10 mouse cellular contexts compared by ENCODE assay signal in the genomic region with DNA sequence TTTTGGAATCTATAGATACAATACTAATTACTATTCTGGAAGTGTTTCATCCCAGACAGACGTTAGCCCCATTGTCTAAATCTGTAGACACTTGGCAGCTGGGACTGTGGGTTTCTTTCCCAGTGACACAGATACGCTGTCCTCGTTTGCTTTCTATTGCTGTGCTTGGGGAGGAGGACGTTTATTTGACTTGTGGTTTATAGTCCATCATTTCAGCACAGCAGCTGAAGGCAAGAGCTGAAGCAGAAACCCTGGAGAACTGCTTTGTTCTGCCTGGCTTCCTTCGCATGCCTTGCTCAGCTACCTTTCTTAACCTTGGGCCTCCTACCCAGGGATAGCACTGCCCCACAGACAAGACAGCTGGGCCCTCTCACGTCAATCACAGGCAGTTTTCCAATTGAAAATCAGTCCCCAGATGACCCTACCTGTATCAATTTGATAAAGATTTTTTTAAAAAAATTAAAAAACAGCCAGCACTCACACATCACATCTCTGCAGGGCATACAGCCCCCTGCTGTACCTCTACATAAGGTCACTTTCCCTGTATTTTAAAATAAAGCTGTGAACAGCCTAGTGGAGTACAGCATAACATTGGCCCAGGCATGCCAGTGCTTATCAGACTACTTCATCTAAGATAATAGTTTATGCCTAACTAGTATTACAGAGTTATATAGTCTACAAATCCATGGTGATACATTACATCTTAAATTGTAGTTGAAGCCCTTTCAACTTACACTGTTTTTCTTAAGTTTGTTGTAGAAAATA.
DNase-seq lines count a peak whose midpoint lies in the region; ATAC-seq lines count a peak whose summit lies in the region.
"Had no signal": no experiment of that assay in that cellular context is flagged by ENCODE, and none has a peak within 500 bp of the region (broad histone marks: within the 10 kb centered on the region; RNA-seq: fewer than 3 reads in every experiment).

No protein-coding gene starts in this region.

- peaks cover 10% of the 10 kb centered on the region; the same call in 1 of the 2 replicates for H3K4me1 ChIP-seq in embryonic facial prominence, embryonic 14.5 days (ENCODE audit: control insufficient read depth, insufficient read depth, low read length)
- peaks cover 15% of the 10 kb centered on the region; the same call in 1 of the 2 replicates for H3K4me1 ChIP-seq in intestine, embryonic 15.5 days (replicated peaks)
- peaks cover 19% of the 10 kb centered on the region for H3K4me1 ChIP-seq in neural tube, embryonic 12.5 days

- no peak overlapping the region for H3K4me3 ChIP-seq in embryonic facial prominence, embryonic 14.5 days (ENCODE audit: low read depth, low read length)
- no peak overlapping the region for H3K4me3 ChIP-seq in intestine, embryonic 15.5 days (replicated peaks)
- no peak overlapping the region for H3K4me3 ChIP-seq in neural tube, embryonic 12.5 days

- peak; percentile 54 for DNase-seq in kidney, adult 11 months
- DNase-seq in kidney, adult 18-20 months, result no peak
- peak; percentile 52 for DNase-seq in embryonic facial prominence, embryonic 14.5 days (ENCODE audit: low spot score)
- no peak for DNase-seq in adrenal gland, adult 18-20 months (ENCODE audit: low spot score in 2 of 2)
- DNase-seq in urinary bladder, postnatal 25 days (ENCODE audit: low spot score), result no peak
- DNase-seq: cerebellum, postnatal 36 days had no signal

- no peak overlapping the region for H3K4me2 ChIP-seq in embryonic facial prominence, embryonic 14.5 days (ENCODE audit: low read depth, low read length)
- no peak overlapping the region for H3K4me2 ChIP-seq in intestine, embryonic 15.5 days (replicated peaks)
- H3K4me2 ChIP-seq in neural tube, embryonic 12.5 days (replicated peaks), result 0 out of 2 replicates have a peak overlapping the region, but pooled peaks have one; percentile 9

- no peak overlapping the region; the same call in 1 of the 2 replicates for H3K9ac ChIP-seq in embryonic facial prominence, embryonic 14.5 days (ENCODE audit: low read depth, low read length)
- no peak overlapping the region for H3K9ac ChIP-seq in intestine, embryonic 15.5 days
- no peak overlapping the region for H3K9ac ChIP-seq in neural tube, embryonic 12.5 days

- no peaks in the 10 kb centered on the region for H3K27me3 ChIP-seq in embryonic facial prominence, embryonic 14.5 days (replicated peaks; ENCODE audit: control insufficient read depth, insufficient read depth, low read length)
- H3K27me3 ChIP-seq in intestine, embryonic 15.5 days (replicated peaks), result no peaks in the 10 kb centered on the region
- no peaks in the 10 kb centered on the region for H3K27me3 ChIP-seq in neural tube, embryonic 12.5 days (replicated peaks)

- 43% methylated on average over 6 of the region's 6 CpGs for WGBS in embryonic facial prominence, embryonic 14.5 days
- WGBS in intestine, embryonic 15.5 days, result 41% methylated on average over 6 of the region's 6 CpGs
- 17% methylated on average over 6 of the region's 6 CpGs for WGBS in neural tube, embryonic 12.5 days

- ATAC-seq in embryonic facial prominence, embryonic 14.5 days (ENCODE audit: low read depth), result peak; percentile 30; the same call in 1 of the 2 replicates
- peak; percentile 55 for ATAC-seq in intestine, embryonic 15.5 days
- ATAC-seq in neural tube, embryonic 12.5 days (ENCODE audit: low FRiP score, low read depth), result peak; percentile 80
- ATAC-seq in granulocyte monocyte progenitor cell, adult 5-6 weeks (replicated peaks; ENCODE audit: poor library complexity, severe bottlenecking), result no peak

- peaks cover 6% of the 10 kb centered on the region for H3K36me3 ChIP-seq in embryonic facial prominence, embryonic 14.5 days (ENCODE audit: control insufficient read depth, insufficient read depth, low read length)
- H3K36me3 ChIP-seq in intestine, embryonic 15.5 days, result no peaks in the 10 kb centered on the region
- peaks cover 8% of the 10 kb centered on the region; the same call in 1 of the 2 replicates for H3K36me3 ChIP-seq in neural tube, embryonic 12.5 days

- H3K9me3 ChIP-seq in embryonic facial prominence, embryonic 14.5 days (ENCODE audit: control insufficient read depth, low read length), result no peaks in the 10 kb centered on the region
- H3K9me3 ChIP-seq in intestine, embryonic 15.5 days, result no peaks in the 10 kb centered on the region
- no peaks in the 10 kb centered on the region for H3K9me3 ChIP-seq in neural tube, embryonic 12.5 days

- no peak overlapping the region for H3K27ac ChIP-seq in embryonic facial prominence, embryonic 14.5 days (replicated peaks; ENCODE audit: low read depth, low read length)
- H3K27ac ChIP-seq in intestine, embryonic 15.5 days, result peak overlapping the region; percentile 54; the same call in 1 of the 2 replicates
- peak overlapping the region; percentile 74 for H3K27ac ChIP-seq in neural tube, embryonic 12.5 days
- H3K27ac ChIP-seq: macrophage had no signal

Comparison
In these comparisons a context has a peak if more than half of its experiments do, and no peak if none do; other contexts are left out.
1. DNase-seq: peak in kidney, adult 11 months (single experiment) and embryonic facial prominence, embryonic 14.5 days (single experiment); none in kidney, adult 18-20 months (single experiment), adrenal gland, adult 18-20 months (0 of 2) and urinary bladder, postnatal 25 days (single experiment).